ENCODE assay signal across 11 mouse cellular contexts in the genomic region with DNA sequence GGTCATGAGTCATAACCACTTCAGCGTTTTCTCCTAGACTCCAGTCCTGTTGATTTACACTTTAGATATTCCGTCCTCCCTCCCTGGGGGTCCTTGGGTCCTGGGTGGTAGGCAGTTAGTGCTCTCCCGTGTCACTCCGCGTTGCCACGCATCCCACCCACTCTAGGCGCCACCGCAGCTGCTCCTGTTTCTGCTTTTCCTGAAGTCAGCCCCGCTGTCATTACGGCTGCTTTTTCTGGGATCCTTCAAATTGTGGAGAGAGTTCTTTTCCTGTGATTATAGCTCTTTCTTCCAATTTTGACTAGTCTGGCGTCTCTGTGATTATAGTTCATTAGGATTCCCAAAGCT. TPM values are rescaled to one million over a fixed set of nuclear protein-coding genes. Genes with fewer than 3 reads are reported as not detected.
A peak's percentile ranks its signal among the peaks of the same experiment; 100 is the strongest.
DNase-seq lines count a peak whose midpoint lies in the region; ATAC-seq and TF ChIP-seq lines count a peak whose summit lies in the region.
"Had no signal": no experiment of that assay in that cellular context is flagged by ENCODE, and none has a peak within 500 bp of the region (broad histone marks: within the 10 kb centered on the region; RNA-seq: fewer than 3 reads in every experiment).

No protein-coding gene starts in this region.

- H3K4me1 ChIP-seq in kidney, embryonic 15.5 days, result peaks cover 36% of the 10 kb centered on the region
- H3K4me1 ChIP-seq in intestine, postnatal 0 days (replicated peaks; ENCODE audit: control insufficient read depth, insufficient read depth, low read length), result peaks cover 23% of the 10 kb centered on the region
- peaks cover 9% of the 10 kb centered on the region for H3K4me1 ChIP-seq in stomach, postnatal 0 days (replicated peaks; ENCODE audit: control insufficient read depth, insufficient read depth)

- ATAC-seq in kidney, embryonic 15.5 days (replicated peaks; ENCODE audit: low FRiP score), result no peak
- no peak for ATAC-seq in intestine, postnatal 0 days
- no peak for ATAC-seq in stomach, postnatal 0 days (ENCODE audit: low FRiP score, low TSS enrichment)

- H3K4me3 ChIP-seq in kidney, embryonic 15.5 days (replicated peaks), result no peak overlapping the region
- H3K4me3 ChIP-seq in intestine, postnatal 0 days (ENCODE audit: low read depth, low read length), result no peak overlapping the region
- H3K4me3 ChIP-seq in stomach, postnatal 0 days (ENCODE audit: low read depth, low read length), result no peak overlapping the region
- H3K4me3 ChIP-seq: forebrain, embryonic 12.5 days had no signal

- no peak for DNase-seq in kidney, postnatal 4 days
- peak; percentile 58 to 59 for DNase-seq in right cerebral cortex, postnatal 10 days (ENCODE audit: low spot score in 2 of 2)
- no peak for DNase-seq in right cerebral cortex, adult 2 months (ENCODE audit: low spot score in 2 of 2)
- no peak for DNase-seq in stomach, postnatal 0 days (ENCODE audit: low spot score)
- DNase-seq in adrenal gland, postnatal 4 days (ENCODE audit: low spot score in 2 of 2), result no peak
- DNase-seq: gastrocnemius, postnatal 25 days; retina, postnatal 1 day; thymus, adult 18-20 months had no signal

- no peak for TF ChIP-seq EP300 in stomach, postnatal 0 days (optimal IDR thresholded peaks at IDR 0.05)

- H3K4me2 ChIP-seq in kidney, embryonic 15.5 days, result no peak overlapping the region
- H3K4me2 ChIP-seq in intestine, postnatal 0 days (replicated peaks; ENCODE audit: low read depth), result peak overlapping the region; percentile 63; the same call in 1 of the 2 replicates
- H3K4me2 ChIP-seq in stomach, postnatal 0 days (replicated peaks; ENCODE audit: low read depth), result no peak overlapping the region
- H3K4me2 ChIP-seq: forebrain, embryonic 12.5 days had no signal

- no peaks in the 10 kb centered on the region for H3K36me3 ChIP-seq in kidney, embryonic 15.5 days
- H3K36me3 ChIP-seq in intestine, postnatal 0 days (ENCODE audit: control insufficient read depth, insufficient read depth), result no peaks in the 10 kb centered on the region
- no peaks in the 10 kb centered on the region for H3K36me3 ChIP-seq in stomach, postnatal 0 days (ENCODE audit: control insufficient read depth, insufficient read depth, low read length)
- H3K36me3 ChIP-seq: forebrain, embryonic 12.5 days had no signal

- H3K9me3 ChIP-seq in kidney, embryonic 15.5 days (replicated peaks), result no peaks in the 10 kb centered on the region
- H3K9me3 ChIP-seq in intestine, postnatal 0 days (ENCODE audit: control insufficient read depth), result no peaks in the 10 kb centered on the region
- H3K9me3 ChIP-seq in stomach, postnatal 0 days (ENCODE audit: control insufficient read depth, low read length), result no peaks in the 10 kb centered on the region
- H3K9me3 ChIP-seq: forebrain, embryonic 12.5 days had no signal

- 68% methylated on average over 11 of the region's 11 CpGs for WGBS in kidney, embryonic 15.5 days
- 77% methylated on average over 11 of the region's 11 CpGs for WGBS in intestine, postnatal 0 days
- WGBS in stomach, postnatal 0 days, result 84% methylated on average over 11 of the region's 11 CpGs

- H3K27me3 ChIP-seq in kidney, embryonic 15.5 days, result no peaks in the 10 kb centered on the region
- no peaks in the 10 kb centered on the region for H3K27me3 ChIP-seq in intestine, postnatal 0 days (replicated peaks; ENCODE audit: control insufficient read depth, insufficient read depth, low read length)
- H3K27me3 ChIP-seq in stomach, postnatal 0 days (ENCODE audit: control insufficient read depth, insufficient read depth, low read length), result no peaks in the 10 kb centered on the region

- no peak for TF ChIP-seq CTCF in intestine, postnatal 0 days (IDR thresholded peaks at IDR 0.05; ENCODE audit: low read depth)
- no peak for TF ChIP-seq CTCF in stomach, postnatal 0 days (IDR thresholded peaks at IDR 0.05; ENCODE audit: low read depth)

- H3K27ac ChIP-seq in kidney, embryonic 15.5 days, result peak overlapping the region; percentile 88
- peak overlapping the region; percentile 63 for H3K27ac ChIP-seq in intestine, postnatal 0 days (ENCODE audit: low read depth, low read length)
- 0 out of 2 replicates have a peak overlapping the region, but pooled peaks have one; percentile 13 for H3K27ac ChIP-seq in stomach, postnatal 0 days (replicated peaks)
- H3K27ac ChIP-seq: forebrain, embryonic 12.5 days had no signal

- no peak overlapping the region for H3K9ac ChIP-seq in kidney, embryonic 15.5 days
- no peak overlapping the region for H3K9ac ChIP-seq in intestine, postnatal 0 days (ENCODE audit: low read depth, low read length)
- no peak overlapping the region for H3K9ac ChIP-seq in stomach, postnatal 0 days (ENCODE audit: low read length)
- H3K9ac ChIP-seq: forebrain, embryonic 12.5 days had no signal

RNA-seq across cellular contexts. Expression of a gene that starts 26.5 kb away (rescaled TPM):
- polyA plus RNA-seq in kidney, embryonic 15.5 days (2015; fragmentation: Nextera tagmentation; extraction: Ambion mirVana), result 35.6 and 37.3 TPM in 2 replicates
- polyA plus RNA-seq in intestine, postnatal 0 days (2015; fragmentation: Nextera tagmentation; extraction: Ambion mirVana), result 13.2 and 15.0 TPM in 2 replicates
- polyA plus RNA-seq in stomach, postnatal 0 days (2015; fragmentation: Nextera tagmentation; extraction: Ambion mirVana), result 10.9 and 11.5 TPM in 2 replicates
- 10 to 100 TPM; 34.5 to 35.7 TPM for total RNA-seq in adrenal gland, postnatal 4 days (2021)

Comparison
In these comparisons a context has a peak if more than half of its experiments do, and no peak if none do; other contexts are left out.
1. DNase-seq: peak in right cerebral cortex, postnatal 10 days (2 of 2); none in kidney, postnatal 4 days (0 of 2), right cerebral cortex, adult 2 months (0 of 2), stomach, postnatal 0 days (single experiment) and adrenal gland, postnatal 4 days (0 of 2).
2. H3K27ac ChIP-seq: peak in every context shown above with its lines; median percentile 88 in kidney, embryonic 15.5 days; 63 in intestine, postnatal 0 days; 13 in stomach, postnatal 0 days.